Mouse (Mus musculus) inflammation-experienced regulatory T-cells, adult 16 weeks (primary cell): ENCODE measurements around the gene Tmem186. TPM values are rescaled to one million over a fixed set of nuclear protein-coding genes. Genes with fewer than 3 reads are reported as not detected.

ENCODE experiments used
- polyA plus RNA-seq: library from polyadenylated mRNA; unstranded; fragments of 100-300 nt; shearing (Covaris generic); gene quantifications from one replicate; pipeline ENCODE4 v1.2.1, GENCODE M21; 2017

Tmem186 gene
- 19.9 TPM for polyA plus RNA-seq

GRCm38 (mm10) chr16:8637217-8638051, at the start of gene Tmem186, which contains the start of gene Pmm2:
Tmem186 (minus strand) TSS chr16:8637712.
Pmm2 (plus strand) TSS chr16:8637674.

GRCm38 (mm10) chr16:8680470-8680869, 43.0 kb upstream of the Tmem186 start, which contains the start of gene Gm5767:
Gm5767 (plus strand) TSS chr16:8680770.

GRCm38 (mm10) chr16:8671551-8672349, 34.2 kb upstream of the Tmem186 start, which contains the start of gene Carhsp1:
Carhsp1 (minus strand) TSS chr16:8672155.

Other genes starting within 250 kb of the Tmem186 start
- not detected for gene Tmem114, start 212.6 kb downstream of the Tmem186 start, polyA plus RNA-seq
- 28.1 TPM for gene Mettl22, start 166.9 kb downstream of the Tmem186 start, polyA plus RNA-seq
- 1.5 TPM for gene Abat, start 124.3 kb downstream of the Tmem186 start, polyA plus RNA-seq
- gene Pmm2, start within 50 bp of the Tmem186 start, polyA plus RNA-seq, result 118 TPM
- 23.1 TPM for gene Carhsp1, start 34.4 kb upstream of the Tmem186 start, polyA plus RNA-seq
- not detected for gene Gm5767, start 43.1 kb upstream of the Tmem186 start, polyA plus RNA-seq
- gene Usp7, start 154.6 kb upstream of the Tmem186 start, polyA plus RNA-seq, result 16.3 TPM
- 12.9 TPM for gene 1810013L24Rik, start 192.4 kb upstream of the Tmem186 start, polyA plus RNA-seq